Mouse (Mus musculus): ENCODE results near the gene Plxnb2. TPM values are rescaled to one million over a fixed set of nuclear protein-coding genes. Genes with fewer than 3 reads are reported as not detected.

Plxnb2 gene
- polyA plus RNA-seq, 1 experiment, result 30.9 TPM

DNA sequence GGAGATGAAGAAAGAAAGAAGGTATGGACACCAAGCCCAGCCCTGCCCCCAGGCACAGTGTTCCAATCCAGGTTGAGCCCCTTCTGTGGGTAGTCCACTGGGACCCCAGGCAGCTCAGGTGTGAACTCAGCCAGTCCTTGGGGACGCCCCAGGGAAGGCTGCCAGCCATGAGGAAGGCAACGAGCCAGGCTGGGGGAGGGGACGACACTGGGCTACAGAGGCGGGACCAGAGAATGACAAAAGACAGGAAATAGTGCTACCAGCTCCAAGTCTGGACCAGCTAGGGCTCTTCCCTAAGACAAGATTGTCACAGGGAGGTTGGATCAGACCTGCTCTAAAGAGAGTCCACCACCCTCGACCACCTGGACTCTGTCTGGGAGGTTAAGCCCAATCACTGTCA lies 3.5 kb downstream of the Plxnb2 start:
- H3K27ac ChIP-seq (ENCODE audit: control insufficient read depth, insufficient read depth, low read depth, low read length, poor library complexity), result peak overlapping the region; percentile 70
- H3K4me1 ChIP-seq (ENCODE audit: control insufficient read depth, insufficient read depth, low read length), result peaks cover 4% of the 10 kb centered on the region
- WGBS, result 1% methylated on average over 5 of the region's 5 CpGs
- no peak overlapping the region for H3K4me3 ChIP-seq (replicated peaks; ENCODE audit: control insufficient read depth, low read depth, low read length)
- TF ChIP-seq CTCF (IDR thresholded peaks at IDR 0.05; ENCODE audit: control insufficient read depth, insufficient read depth, low read length) (no peak), POLR2A (IDR thresholded peaks at IDR 0.05; ENCODE audit: borderline replicate concordance, control insufficient read depth, low read depth, low read length) (no peak)

- H3K27ac ChIP-seq (ENCODE audit: control insufficient read depth, insufficient read depth, low read depth, low read length, poor library complexity), result no peak overlapping the region
These were observed 5.0 kb downstream of the Plxnb2 start for GRCm38 (mm10) chr15:89175411-89176155.

DNA sequence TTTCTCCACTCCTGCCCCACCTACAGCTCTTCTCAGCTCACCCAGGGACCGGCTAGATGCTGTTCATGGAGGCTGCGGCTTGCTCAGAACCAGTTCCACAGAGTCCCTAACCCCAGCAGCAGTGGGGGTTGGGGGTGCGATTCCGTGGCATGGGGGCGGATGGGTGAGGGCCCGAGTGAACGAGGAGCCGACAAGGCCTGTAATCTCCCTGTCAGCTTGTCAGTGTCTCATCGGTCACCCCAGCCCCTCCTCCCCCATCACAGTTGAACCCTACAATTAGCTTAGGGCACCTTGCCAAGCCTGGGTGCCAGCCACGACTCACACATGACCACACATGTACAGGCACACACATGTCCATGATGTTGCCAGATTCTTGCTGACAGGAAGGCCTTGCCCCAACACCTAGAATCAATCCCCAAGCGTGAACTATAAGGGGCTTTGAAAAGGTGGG lies 5.7 kb downstream of the Plxnb2 start:
- H3K27ac ChIP-seq (ENCODE audit: control insufficient read depth, insufficient read depth, low read depth, low read length, poor library complexity), result no peak overlapping the region
- TF ChIP-seq CTCF (IDR thresholded peaks at IDR 0.05; ENCODE audit: control insufficient read depth, insufficient read depth, low read length) (no peak), POLR2A (IDR thresholded peaks at IDR 0.05; ENCODE audit: borderline replicate concordance, control insufficient read depth, low read depth, low read length) (no peak)
- peaks cover 4% of the 10 kb centered on the region for H3K4me1 ChIP-seq (ENCODE audit: control insufficient read depth, insufficient read depth, low read length)
- 78% methylated on average over 11 of the region's 11 CpGs for WGBS
- H3K4me3 ChIP-seq (replicated peaks; ENCODE audit: control insufficient read depth, low read depth, low read length), result no peak overlapping the region

More at GRCm38 (mm10) chr15:89175411-89176155, 5.0 kb downstream of the Plxnb2 start:
- WGBS, result 81% methylated on average over 13 of the region's 13 CpGs
- Histone ChIP-seq H3K4me3 (replicated peaks; ENCODE audit: control insufficient read depth, low read depth, low read length) (no peak overlapping the region), H3K4me1 (ENCODE audit: control insufficient read depth, insufficient read depth, low read length) (peaks cover 4% of the 10 kb centered on the region)
- TF ChIP-seq POLR2A (IDR thresholded peaks at IDR 0.05; ENCODE audit: borderline replicate concordance, control insufficient read depth, low read depth, low read length) (no peak), CTCF (IDR thresholded peaks at IDR 0.05; ENCODE audit: control insufficient read depth, insufficient read depth, low read length) (no peak)

- peaks cover 3% of the 10 kb centered on the region for H3K4me1 ChIP-seq (ENCODE audit: control insufficient read depth, insufficient read depth, low read length)
- 10% methylated on average over 15 of the region's 15 CpGs for WGBS
- no peak overlapping the region for H3K27ac ChIP-seq (ENCODE audit: control insufficient read depth, insufficient read depth, low read depth, low read length, poor library complexity)
- peak overlapping the region; percentile 46 for H3K4me3 ChIP-seq (replicated peaks; ENCODE audit: control insufficient read depth, low read depth, low read length)
- TF ChIP-seq POLR2A (IDR thresholded peaks at IDR 0.05; ENCODE audit: borderline replicate concordance, control insufficient read depth, low read depth, low read length) (no peak), CTCF (IDR thresholded peaks at IDR 0.05; ENCODE audit: control insufficient read depth, insufficient read depth, low read length) (no peak)
These were observed 6.7 kb downstream of the Plxnb2 start for GRCm38 (mm10) chr15:89173906-89174214.

DNA sequence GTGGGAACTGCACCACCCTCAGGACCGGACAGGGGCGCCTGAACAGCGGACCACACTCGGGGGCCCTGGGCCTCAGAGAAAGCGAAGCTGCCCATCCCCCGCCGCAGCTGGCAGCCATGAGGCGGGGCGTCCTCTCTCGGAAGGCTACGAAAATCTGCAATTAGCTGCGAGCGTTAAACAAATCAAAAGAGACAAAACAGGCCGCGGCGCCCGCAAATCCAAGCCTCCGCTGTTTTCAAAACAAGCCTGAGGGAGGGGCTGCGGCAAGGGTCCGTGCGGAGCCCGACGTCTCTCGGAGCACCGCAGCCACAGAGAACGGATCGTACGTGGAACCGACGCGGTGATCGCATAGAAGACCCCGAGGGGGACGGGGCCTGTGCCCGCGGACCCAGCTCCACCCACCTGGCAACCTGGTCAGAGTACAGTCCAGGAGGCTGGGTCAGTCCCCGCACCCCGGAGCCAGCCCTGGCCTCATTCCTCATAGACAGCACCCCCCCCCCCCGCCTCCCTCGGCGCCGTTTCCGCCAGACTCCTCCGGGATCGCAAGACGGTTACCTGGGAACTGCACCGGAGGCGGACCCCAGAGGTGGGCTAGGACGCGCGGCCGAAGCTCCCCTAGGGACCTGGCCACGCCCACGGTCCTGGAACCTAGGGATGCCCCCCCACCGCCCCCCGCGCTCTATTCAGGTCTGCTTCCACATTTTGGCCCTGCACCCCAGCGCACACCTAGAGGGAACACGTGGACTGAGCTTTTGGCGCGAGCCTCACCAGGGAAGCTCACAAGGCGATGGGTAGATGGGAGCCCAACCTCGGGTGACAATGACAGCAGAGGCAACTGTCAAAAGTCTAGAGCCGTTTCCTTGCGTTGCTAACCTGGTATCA lies 7.3 kb downstream of the Plxnb2 start:
- peak overlapping the region; percentile 25; the same call in 1 of the 2 replicates for H3K27ac ChIP-seq (ENCODE audit: control insufficient read depth, insufficient read depth, low read depth, low read length, poor library complexity)
- 1% methylated on average over 65 of the region's 65 CpGs for WGBS
- H3K4me1 ChIP-seq (ENCODE audit: control insufficient read depth, insufficient read depth, low read length), result peaks cover 3% of the 10 kb centered on the region
- H3K4me3 ChIP-seq (replicated peaks; ENCODE audit: control insufficient read depth, low read depth, low read length), result peak overlapping the region; percentile 56
- no peak for TF ChIP-seq POLR2A (IDR thresholded peaks at IDR 0.05; ENCODE audit: borderline replicate concordance, control insufficient read depth, low read depth, low read length)
- TF ChIP-seq CTCF (IDR thresholded peaks at IDR 0.05; ENCODE audit: control insufficient read depth, insufficient read depth, low read length), result no peak

DNA sequence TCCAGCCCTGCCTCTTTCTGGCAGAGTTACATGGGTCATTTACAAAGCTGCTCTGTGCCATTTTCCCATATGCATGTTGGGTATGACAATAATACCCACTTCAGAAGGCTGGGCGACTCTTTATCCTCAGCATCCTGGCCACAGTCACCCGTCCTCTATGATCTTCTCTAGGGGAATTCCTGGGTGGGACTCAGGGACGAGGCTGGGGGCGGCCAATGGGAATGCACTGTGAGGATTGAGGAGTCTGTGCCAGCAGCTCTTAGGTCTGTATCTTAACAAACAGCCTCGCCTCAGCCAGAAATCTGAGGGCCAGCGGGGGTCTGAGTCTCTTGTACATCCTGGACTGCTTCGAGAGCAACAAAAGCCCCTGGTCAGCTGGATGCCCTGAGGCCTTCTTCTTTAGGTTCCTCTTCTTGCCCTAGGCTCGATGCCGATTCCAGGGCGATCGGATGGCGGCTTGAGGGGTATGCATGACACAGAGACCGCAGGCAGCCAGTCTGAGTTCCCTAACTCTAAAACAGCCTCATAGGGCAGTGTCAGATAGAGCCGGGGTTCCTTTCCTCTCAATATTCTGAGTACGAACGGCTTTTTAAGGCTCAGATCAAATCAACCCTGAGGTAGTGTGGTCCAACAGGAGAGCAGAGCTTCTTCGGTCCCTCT lies 8.2 kb downstream of the Plxnb2 start:
- TF ChIP-seq CTCF (IDR thresholded peaks at IDR 0.05; ENCODE audit: control insufficient read depth, insufficient read depth, low read length) (no peak), POLR2A (IDR thresholded peaks at IDR 0.05; ENCODE audit: borderline replicate concordance, control insufficient read depth, low read depth, low read length) (no peak)
- Histone ChIP-seq H3K27ac (ENCODE audit: control insufficient read depth, insufficient read depth, low read depth, low read length, poor library complexity) (peak overlapping the region; percentile 25; the same call in 1 of the 2 replicates), H3K4me3 (replicated peaks; ENCODE audit: control insufficient read depth, low read depth, low read length) (no peak overlapping the region), H3K4me1 (ENCODE audit: control insufficient read depth, insufficient read depth, low read length) (no peaks in the 10 kb centered on the region; the same call in none of the 2 replicates)
- 19% methylated on average over 17 of the region's 17 CpGs for WGBS

DNA sequence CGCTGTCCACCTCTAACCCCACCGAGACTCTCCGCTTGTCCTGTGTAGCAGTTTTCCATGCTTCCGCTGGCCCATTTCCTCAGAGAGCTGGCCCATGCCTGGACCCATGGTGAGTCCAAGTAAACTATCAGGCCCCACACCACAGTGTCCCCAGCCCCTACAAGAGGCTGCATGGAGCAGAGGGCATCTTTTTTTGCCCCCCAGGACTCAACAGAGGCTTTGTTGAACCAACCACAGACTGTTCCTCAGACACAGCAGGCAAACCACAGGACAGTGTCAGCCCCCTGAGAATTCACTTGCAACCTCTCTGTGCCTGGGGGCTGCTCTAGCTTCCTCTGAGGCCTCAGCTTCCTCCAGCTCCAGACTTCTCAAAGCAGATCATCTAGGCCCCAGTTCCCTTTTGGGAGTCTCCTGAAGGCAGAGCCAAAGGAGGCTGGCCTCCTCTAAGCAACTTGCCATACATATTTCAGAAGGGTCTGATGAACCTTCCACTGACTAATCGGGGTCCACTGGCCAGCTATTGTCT lies 9.0 kb downstream of the Plxnb2 start:
- TF ChIP-seq CTCF (IDR thresholded peaks at IDR 0.05; ENCODE audit: control insufficient read depth, insufficient read depth, low read length) (no peak), POLR2A (IDR thresholded peaks at IDR 0.05; ENCODE audit: borderline replicate concordance, control insufficient read depth, low read depth, low read length) (no peak)
- Histone ChIP-seq H3K27ac (ENCODE audit: control insufficient read depth, insufficient read depth, low read depth, low read length, poor library complexity) (no peak overlapping the region), H3K4me1 (ENCODE audit: control insufficient read depth, insufficient read depth, low read length) (no peaks in the 10 kb centered on the region; the same call in 1 of the 2 replicates), H3K4me3 (replicated peaks; ENCODE audit: control insufficient read depth, low read depth, low read length) (no peak overlapping the region)
- WGBS, result 75% methylated on average over 5 of the region's 5 CpGs
